ENCODE assay signal across 25 mouse cellular contexts in the genomic region with DNA sequence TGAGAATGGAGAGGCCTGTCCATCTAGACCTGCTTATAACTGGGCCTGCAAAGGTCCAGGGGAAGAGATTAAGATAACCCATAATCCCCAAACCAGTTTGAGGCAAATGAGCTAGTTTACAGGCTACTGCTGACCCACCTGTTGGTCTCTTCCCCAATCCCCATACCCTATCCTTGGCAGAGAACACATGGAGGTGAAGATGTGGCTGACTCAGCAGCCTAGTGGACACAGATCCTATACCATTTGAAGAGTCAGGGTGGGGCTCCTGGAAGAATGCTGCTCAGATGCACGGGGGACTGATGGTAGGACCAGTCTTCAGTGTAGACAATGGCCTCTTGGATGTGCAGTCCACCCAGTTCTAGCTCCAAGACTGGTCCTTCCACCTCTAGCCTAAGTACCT. TPM values are rescaled to one million over a fixed set of nuclear protein-coding genes. Genes with fewer than 3 reads are reported as not detected.
DNase-seq lines count a peak whose midpoint lies in the region; ATAC-seq and TF ChIP-seq lines count a peak whose summit lies in the region.
"Had no signal": no experiment of that assay in that cellular context is flagged by ENCODE, and none has a peak within 500 bp of the region (broad histone marks: within the 10 kb centered on the region; RNA-seq: fewer than 3 reads in every experiment).

No protein-coding gene starts in this region.

- no peak for DNase-seq in gastrocnemius, adult 2 months
- no peak for DNase-seq in gastrocnemius, postnatal 36 days
- no peak for DNase-seq in heart, postnatal 36 days
- no peak for DNase-seq in liver, embryonic 13.5 days
- DNase-seq in liver, embryonic 11.5 days (ENCODE audit: low spot score) = no peak
- DNase-seq in CH12.LX (ENCODE audit: extremely low read depth) = no peak
- no peak for DNase-seq in T-cell, adult 2 months (ENCODE audit: low spot score)
- DNase-seq: adrenal gland, adult 8-10 months; adrenal gland, postnatal 25 days; cerebellum, adult 11-12 months; cerebellum, adult 9-10 months; cerebellum, postnatal 14 days; forebrain, postnatal 0 days; gastrocnemius, postnatal 25 days; heart, postnatal 10 days; heart, postnatal 4 days; kidney, adult 11 months had no signal

- H3K9ac ChIP-seq in heart, embryonic 15.5 days = no peak overlapping the region
- H3K9ac ChIP-seq in liver, embryonic 13.5 days = no peak overlapping the region
- no peak overlapping the region for H3K9ac ChIP-seq in liver, embryonic 11.5 days (ENCODE audit: low read depth, low read length)
- no peak overlapping the region for H3K9ac ChIP-seq in CH12.LX (ENCODE audit: insufficient read depth, low read depth)
- H3K9ac ChIP-seq: embryonic facial prominence, embryonic 12.5 days; embryonic facial prominence, embryonic 15.5 days; forebrain, postnatal 0 days; hindbrain, embryonic 14.5 days had no signal

- no peaks in the 10 kb centered on the region for H3K9me3 ChIP-seq in heart, embryonic 15.5 days (replicated peaks)
- no peaks in the 10 kb centered on the region for H3K9me3 ChIP-seq in liver, embryonic 13.5 days (replicated peaks)
- H3K9me3 ChIP-seq in liver, embryonic 11.5 days (ENCODE audit: control insufficient read depth, low read length) = no peaks in the 10 kb centered on the region
- no peaks in the 10 kb centered on the region for H3K9me3 ChIP-seq in CH12.LX (replicated peaks; ENCODE audit: low read length)
- H3K9me3 ChIP-seq: embryonic facial prominence, embryonic 12.5 days; embryonic facial prominence, embryonic 15.5 days; G1E had no signal

- no peaks in the 10 kb centered on the region for H3K27me3 ChIP-seq in heart, embryonic 15.5 days
- H3K27me3 ChIP-seq in liver, embryonic 13.5 days = no peaks in the 10 kb centered on the region
- no peaks in the 10 kb centered on the region for H3K27me3 ChIP-seq in liver, embryonic 11.5 days (replicated peaks; ENCODE audit: control insufficient read depth, insufficient read depth, low read length)
- H3K27me3 ChIP-seq in CH12.LX (replicated peaks) = no peaks in the 10 kb centered on the region
- H3K27me3 ChIP-seq: embryonic facial prominence, embryonic 12.5 days; embryonic facial prominence, embryonic 15.5 days had no signal

- TF ChIP-seq CTCF in gastrocnemius, adult 2 months (IDR thresholded peaks at IDR 0.05) = no peak
- no peak for TF ChIP-seq CTCF in CH12.LX (conservative IDR thresholded peaks at IDR 0.05 in 1 of 2, IDR thresholded peaks at IDR 0.05 in 1 of 2; ENCODE audit: low read depth in 2 of 2, low read length in 2 of 2)

- no peak; the same call in none of the 2 replicates for TF ChIP-seq POLR2A in CH12.LX (IDR thresholded peaks at IDR 0.05; ENCODE audit: low read depth, low read length)

- in situ Hi-C loops in CH12.LX (cut with MboI; ENCODE audit: low pct_ligation_motif_present, low pct_unique_long_range_greater_than_20kb, low sequenced_read_pairs) = no loop called here

- H3K4me3 ChIP-seq in gastrocnemius, adult 2 months = no peak overlapping the region
- H3K4me3 ChIP-seq in heart, embryonic 15.5 days = no peak overlapping the region
- H3K4me3 ChIP-seq in liver, embryonic 13.5 days (replicated peaks) = no peak overlapping the region
- no peak overlapping the region for H3K4me3 ChIP-seq in liver, embryonic 11.5 days (ENCODE audit: low read depth, low read length)
- H3K4me3 ChIP-seq in CH12.LX (replicated peaks in 1 of 3; ENCODE audit: low read depth in 2 of 3, low read length in 2 of 3, poor library complexity in 1 of 3) = no peak overlapping the region
- H3K4me3 ChIP-seq: embryonic facial prominence, embryonic 12.5 days; embryonic facial prominence, embryonic 15.5 days had no signal

- no peak overlapping the region for H3K4me2 ChIP-seq in heart, embryonic 15.5 days
- no peak overlapping the region for H3K4me2 ChIP-seq in liver, embryonic 13.5 days
- no peak overlapping the region for H3K4me2 ChIP-seq in liver, embryonic 11.5 days
- no peak overlapping the region for H3K4me2 ChIP-seq in CH12.LX (ENCODE audit: insufficient read depth, low read depth, poor library complexity, severe bottlenecking)
- H3K4me2 ChIP-seq: embryonic facial prominence, embryonic 12.5 days; embryonic facial prominence, embryonic 15.5 days; hindbrain, embryonic 14.5 days had no signal

- ATAC-seq in heart, embryonic 15.5 days (replicated peaks; ENCODE audit: insufficient number of reproducible peaks, insufficient read depth, low FRiP score, low read depth) = no peak
- no peak for ATAC-seq in liver, embryonic 13.5 days (ENCODE audit: low read depth)
- no peak for ATAC-seq in liver, embryonic 11.5 days (replicated peaks; ENCODE audit: low FRiP score)
- ATAC-seq: activated CD4-positive, CD25-positive, alpha-beta regulatory T cell, adult 4 months; forebrain, embryonic 14.5 days; forebrain, postnatal 0 days had no signal

- TF ChIP-seq RAD21 in CH12.LX (IDR thresholded peaks at IDR 0.05; ENCODE audit: low read depth, low read length) = no peak

- 43% methylated on average over 1 of the region's 1 CpGs for WGBS in heart, embryonic 15.5 days
- 35% methylated on average over 1 of the region's 1 CpGs for WGBS in liver, embryonic 13.5 days (ENCODE audit: insufficient replicate concordance)
- WGBS in liver, embryonic 11.5 days = 64% methylated on average over 1 of the region's 1 CpGs

- peaks cover 73% of the 10 kb centered on the region for H3K36me3 ChIP-seq in heart, embryonic 15.5 days
- peaks cover 99% of the 10 kb centered on the region for H3K36me3 ChIP-seq in liver, embryonic 13.5 days
- peaks cover 72% of the 10 kb centered on the region for H3K36me3 ChIP-seq in liver, embryonic 11.5 days (ENCODE audit: control insufficient read depth, insufficient read depth, low read length)
- peaks cover 86 to 100% of the 10 kb centered on the region in 2 experiments for H3K36me3 ChIP-seq in CH12.LX (replicated peaks in 1 of 2; ENCODE audit: control insufficient read depth in 1 of 2, insufficient read depth in 1 of 2, low read length in 1 of 2)

- TF ChIP-seq EP300 in CH12.LX (IDR thresholded peaks at IDR 0.05; ENCODE audit: low read length) = no peak

- no peaks in the 10 kb centered on the region for H3K79me2 ChIP-seq in CH12.LX (replicated peaks; ENCODE audit: control insufficient read depth, extremely low read depth, insufficient read depth, poor library complexity, severe bottlenecking)

- peak overlapping the region; percentile 46 for H3K27ac ChIP-seq in gastrocnemius, adult 2 months
- H3K27ac ChIP-seq in heart, embryonic 15.5 days = 0 out of 2 replicates have a peak overlapping the region, but pooled peaks have one; percentile 69
- H3K27ac ChIP-seq in liver, embryonic 13.5 days = peak overlapping the region; percentile 67
- H3K27ac ChIP-seq in liver, embryonic 11.5 days (ENCODE audit: low read depth, low read length) = no peak overlapping the region
- H3K27ac ChIP-seq in CH12.LX (ENCODE audit: insufficient read depth, low read depth) = no peak overlapping the region
- H3K27ac ChIP-seq: embryonic facial prominence, embryonic 15.5 days; hindbrain, embryonic 14.5 days; hindbrain, postnatal 0 days had no signal

- H3K4me1 ChIP-seq in heart, embryonic 15.5 days (replicated peaks) = peaks cover 63% of the 10 kb centered on the region
- H3K4me1 ChIP-seq in liver, embryonic 13.5 days (replicated peaks) = peaks cover 41% of the 10 kb centered on the region
- H3K4me1 ChIP-seq in liver, embryonic 11.5 days (replicated peaks; ENCODE audit: control insufficient read depth, insufficient read depth, low read length) = peaks cover 24% of the 10 kb centered on the region
- no peaks in the 10 kb centered on the region for H3K4me1 ChIP-seq in CH12.LX (ENCODE audit: control insufficient read depth in 1 of 2, insufficient read depth in 2 of 2)

- intact Hi-C loops in gastrocnemius, adult 2 months (cut with DNase I) = no loop called here
- intact Hi-C loops in gastrocnemius, postnatal 36 days (cut with DNase I) = no loop called here
- intact Hi-C loops in heart, postnatal 36 days (cut with DNase I) = no loop called here

- dilution Hi-C loops in CH12.LX (cut with MboI; ENCODE audit: extremely low pct_ligation_motif_present, extremely low pct_unique_long_range_greater_than_20kb, low sequenced_read_pairs) = no loop called here

TF ChIP-seq in CH12.LX, 34 proteins besides CTCF, POLR2A, EP300 and RAD21 (continues in another document):
- TF ChIP-seq USF2 (conservative IDR thresholded peaks at IDR 0.05; ENCODE audit: low read depth, low read length) = no peak
- no peak for TF ChIP-seq TCF12 (IDR thresholded peaks at IDR 0.05; ENCODE audit: low read depth, low read length)
- TF ChIP-seq GABPA (IDR thresholded peaks at IDR 0.05; ENCODE audit: insufficient replicate concordance, low read depth, low read length) = no peak

RNA-seq across cellular contexts. Expression of gene Slc16a3, which starts 12.0 kb away (rescaled TPM):
- total RNA-seq in gastrocnemius, adult 2 months (2021) = 100 to 1,000 TPM; 295 to 479 TPM
- 100 to 1,000 TPM; 365 to 521 TPM for total RNA-seq in gastrocnemius, postnatal 36 days (2021)
- 158 and 159 TPM in 2 replicates for polyA plus RNA-seq in heart, embryonic 15.5 days (2015; fragmentation: Nextera tagmentation; extraction: Ambion mirVana)
- 1 to 10 TPM; 1.3 to 1.9 TPM for total RNA-seq in heart, postnatal 36 days (2021)
- polyA plus RNA-seq in liver, embryonic 13.5 days (2015; fragmentation: Nextera tagmentation; extraction: Ambion mirVana) = 71.4 and 81.7 TPM in 2 replicates
- polyA plus RNA-seq in liver, embryonic 11.5 days (2014; fragmentation: Nextera tagmentation; extraction: Ambion mirVana) = 257 and 272 TPM in 2 replicates
- total RNA-seq in CH12.LX (2012; rRNA removed) (214 and 388 TPM in 2 replicates), CH12.LX (2014; rRNA removed) (90.8 and 130 TPM in 2 replicates)
- polyA plus RNA-seq in CH12.LX (2012; ENCODE audit: insufficient read length, low read depth) = 9.7 and 11.1 TPM in 2 replicates

RNA-seq across cellular contexts. Expression of gene Ccdc57, which starts 27.6 kb away (rescaled TPM):
- 1 to 10 TPM; 3.4 to 3.6 TPM for total RNA-seq in gastrocnemius, adult 2 months (2021)
- total RNA-seq in gastrocnemius, postnatal 36 days (2021) = 1 to 10 TPM; 4.1 to 4.9 TPM
- polyA plus RNA-seq in heart, embryonic 15.5 days (2015; fragmentation: Nextera tagmentation; extraction: Ambion mirVana) = 3.5 and 4.5 TPM in 2 replicates
- 1 to 10 TPM in 1 of 2 experiments, under 1 TPM in 1; 0.79 to 1.6 TPM for total RNA-seq in heart, postnatal 36 days (2021)
- 1.8 TPM in 2 replicates for polyA plus RNA-seq in liver, embryonic 13.5 days (2015; fragmentation: Nextera tagmentation; extraction: Ambion mirVana)
- polyA plus RNA-seq in liver, embryonic 11.5 days (2014; fragmentation: Nextera tagmentation; extraction: Ambion mirVana) = 4.2 and 4.7 TPM in 2 replicates
- total RNA-seq in CH12.LX (2012; rRNA removed) (4.6 and 5.4 TPM in 2 replicates), CH12.LX (2014; rRNA removed) (2.3 and 2.7 TPM in 2 replicates)
- 6.0 and 6.2 TPM in 2 replicates for polyA plus RNA-seq in CH12.LX (2012; ENCODE audit: insufficient read length, low read depth)

RNA-seq across cellular contexts. Expression of gene Csnk1d, which starts 30.9 kb away (rescaled TPM):
- 10 to 100 TPM; 50.0 to 53.7 TPM for total RNA-seq in gastrocnemius, adult 2 months (2021)
- total RNA-seq in gastrocnemius, postnatal 36 days (2021) = 10 to 100 TPM; 51.6 to 54.5 TPM
- 59.5 and 79.0 TPM in 2 replicates for polyA plus RNA-seq in heart, embryonic 15.5 days (2015; fragmentation: Nextera tagmentation; extraction: Ambion mirVana)
- total RNA-seq in heart, postnatal 36 days (2021) = 10 to 100 TPM; 57.9 to 64.8 TPM
- polyA plus RNA-seq in liver, embryonic 13.5 days (2015; fragmentation: Nextera tagmentation; extraction: Ambion mirVana) = 36.8 and 46.3 TPM in 2 replicates
- polyA plus RNA-seq in liver, embryonic 11.5 days (2014; fragmentation: Nextera tagmentation; extraction: Ambion mirVana) = 62.2 and 66.5 TPM in 2 replicates
- total RNA-seq in CH12.LX (2012; rRNA removed) = 92.1 and 96.8 TPM in 2 replicates
- total RNA-seq in CH12.LX (2014; rRNA removed) = 77.7 and 77.8 TPM in 2 replicates
- 134 and 136 TPM in 2 replicates for polyA plus RNA-seq in CH12.LX (2012; ENCODE audit: insufficient read length, low read depth)

Comparison
In these comparisons a context has a peak if more than half of its experiments do, and no peak if none do; other contexts are left out.
1. H3K27ac ChIP-seq: peak in gastrocnemius, adult 2 months (single experiment), heart, embryonic 15.5 days (single experiment) and liver, embryonic 13.5 days (single experiment); none in liver, embryonic 11.5 days (single experiment) and CH12.LX (single experiment).
2. RNA of gene Slc16a3, which starts 12.0 kb away (total RNA-seq): 365 to 521 TPM in gastrocnemius, postnatal 36 days, 295 to 479 TPM in gastrocnemius, adult 2 months and 90.8 to 388 TPM in CH12.LX; 1.3 to 1.9 TPM in heart, postnatal 36 days; every median in the first group is over 10 times any median in the second.